23 mouse cellular contexts compared by ENCODE assay signal in the genomic region with DNA sequence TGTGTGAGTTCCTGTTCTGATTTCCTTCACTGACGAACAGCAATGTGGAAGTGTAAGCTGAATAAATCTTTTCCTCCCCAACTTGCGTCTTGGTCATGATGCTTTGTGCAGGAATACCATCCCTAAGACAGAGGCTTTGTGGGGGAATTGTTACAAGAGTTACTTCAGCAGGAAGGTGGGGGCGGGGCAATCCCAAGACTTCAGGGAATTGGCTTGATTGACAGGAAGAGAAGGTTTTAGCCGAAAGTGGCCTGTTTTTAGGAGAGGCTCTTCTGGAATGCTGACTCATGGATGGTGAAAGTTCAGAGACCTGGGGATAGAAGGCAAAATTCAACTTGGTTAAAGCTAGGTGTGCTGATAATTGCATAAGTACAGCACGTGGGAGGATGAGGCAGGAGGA. TPM values are rescaled to one million over a fixed set of nuclear protein-coding genes. Genes with fewer than 3 reads are reported as not detected.
DNase-seq lines count a peak whose midpoint lies in the region; TF ChIP-seq lines count a peak whose summit lies in the region.
"Had no signal": no experiment of that assay in that cellular context is flagged by ENCODE, and none has a peak within 500 bp of the region (broad histone marks: within the 10 kb centered on the region; RNA-seq: fewer than 3 reads in every experiment).

No protein-coding gene starts in this region.

- TF ChIP-seq POLR2A in ES-Bruce4 (IDR thresholded peaks at IDR 0.05; ENCODE audit: insufficient read depth, low read length) = no peak

- peak overlapping the region; percentile 71 for H3K27ac ChIP-seq in ES-Bruce4 (ENCODE audit: insufficient read depth, low read length)
- H3K27ac ChIP-seq in ES-E14 (ENCODE audit: insufficient read depth, low read depth, low read length, poor library complexity, severe bottlenecking) = no peak overlapping the region
- H3K27ac ChIP-seq: embryonic facial prominence, embryonic 10.5 days; embryonic facial prominence, embryonic 12.5 days; forebrain, embryonic 13.5 days; forebrain, embryonic 15.5 days had no signal

- in situ Hi-C loops in ES-E14 (cut with MboI; ENCODE audit: low sequenced_read_pairs in 2 of 2, unreplicated experiment in 2 of 2) = no loop called here

- H3K9me3 ChIP-seq in ES-Bruce4 (replicated peaks; ENCODE audit: control insufficient read depth, insufficient read depth, low read length, poor library complexity, severe bottlenecking) (no peaks in the 10 kb centered on the region), ES-E14 (ENCODE audit: control insufficient read depth, insufficient read depth, low read depth, low read length) (no peaks in the 10 kb centered on the region)
- H3K9me3 ChIP-seq: embryonic facial prominence, embryonic 10.5 days; embryonic facial prominence, embryonic 12.5 days; forebrain, embryonic 13.5 days; forebrain, embryonic 15.5 days had no signal

- H3K4me1 ChIP-seq in ES-Bruce4 (ENCODE audit: control insufficient read depth, insufficient read depth, low read length) (peaks cover 2% of the 10 kb centered on the region), ES-E14 (ENCODE audit: control insufficient read depth in 2 of 2, insufficient read depth in 2 of 2, low read length in 2 of 2, poor library complexity in 1 of 2) (peaks cover 3 to 7% of the 10 kb centered on the region in 2 experiments)

- no peak for TF ChIP-seq EP300 in ES-Bruce4 (IDR thresholded peaks at IDR 0.05; ENCODE audit: insufficient read depth, low read depth, low read length)

- DNase-seq in heart, adult 11 months = peak; percentile 42
- no peak for DNase-seq in heart, postnatal 10 days
- DNase-seq in ES-E14 (ENCODE audit: low read depth, low spot score) (no peak), ZHBTc4 (ENCODE audit: low read depth, low spot score) (peak; percentile 71)
- DNase-seq in layer of hippocampus, adult 11-12 months (ENCODE audit: low spot score) = no peak
- DNase-seq in testis, postnatal 14 days (ENCODE audit: low spot score) = no peak
- no peak for DNase-seq in ovary, postnatal 10 days (ENCODE audit: low spot score)
- DNase-seq: adrenal gland, adult 2 months; adrenal gland, postnatal 10 days; adrenal gland, postnatal 25 days; cerebellum, adult 11 months; cerebellum, adult 18-20 months; cerebellum, adult 9-10 months; cerebellum, postnatal 10 days; cerebellum, postnatal 25 days; forebrain, postnatal 0 days had no signal

- TF ChIP-seq CTCF in ES-Bruce4 (IDR thresholded peaks at IDR 0.05; ENCODE audit: low read depth, low read length) = no peak

- H3K9ac ChIP-seq in ES-Bruce4 (ENCODE audit: low read depth, poor library complexity, severe bottlenecking) (no peak overlapping the region), ES-E14 (ENCODE audit: insufficient read depth, low read depth, low read length, poor library complexity, severe bottlenecking) (no peak overlapping the region)
- H3K9ac ChIP-seq: embryonic facial prominence, embryonic 12.5 days; forebrain, embryonic 13.5 days; forebrain, embryonic 15.5 days; forebrain, postnatal 0 days had no signal

- H3K4me3 ChIP-seq in ES-Bruce4 (ENCODE audit: low read depth, low read length) = no peak overlapping the region
- no peak overlapping the region for H3K4me3 ChIP-seq in ES-E14 (ENCODE audit: insufficient read depth in 1 of 2, low read depth in 1 of 2, low read length in 2 of 2, poor library complexity in 1 of 2, severe bottlenecking in 1 of 2)
- H3K4me3 ChIP-seq: embryonic facial prominence, embryonic 10.5 days; embryonic facial prominence, embryonic 12.5 days; forebrain, embryonic 13.5 days; forebrain, embryonic 15.5 days had no signal

- no peaks in the 10 kb centered on the region for H3K27me3 ChIP-seq in ES-Bruce4 (ENCODE audit: control insufficient read depth, insufficient read depth, low read length, poor library complexity, severe bottlenecking)
- H3K27me3 ChIP-seq: CH12.LX had no signal

- intact Hi-C loops in heart, postnatal 10 days (cut with DNase I) = no loop called here

- H3K36me3 ChIP-seq in ES-Bruce4 (ENCODE audit: control insufficient read depth, insufficient read depth, low read length, poor library complexity, severe bottlenecking) = no peaks in the 10 kb centered on the region
- no peaks in the 10 kb centered on the region for H3K36me3 ChIP-seq in ES-E14 (ENCODE audit: control insufficient read depth, insufficient read depth, low read length, poor library complexity, severe bottlenecking)
- H3K36me3 ChIP-seq: embryonic facial prominence, embryonic 10.5 days; embryonic facial prominence, embryonic 12.5 days; forebrain, embryonic 15.5 days had no signal

TF ChIP-seq in ES-E14, 5 proteins besides CTCF, POLR2A, EP300 and RAD21:
- TF ChIP-seq HCFC1 (IDR thresholded peaks at IDR 0.05; ENCODE audit: borderline replicate concordance, insufficient read depth, low read length) (no peak), MAFK (IDR thresholded peaks at IDR 0.05; ENCODE audit: insufficient read depth, low read depth, low read length) (peak; percentile 65; the same call in 1 of the 2 replicates)

RNA-seq across cellular contexts. Expression of gene Slc35f2, which starts 2.9 kb away (rescaled TPM):
- under 1 TPM in 1 of 2 experiments, not detected in 1; 0.29 TPM for total RNA-seq in heart, postnatal 10 days (2021)
- 52.8 and 53.7 TPM in 2 replicates for polyA plus RNA-seq in ES-Bruce4 (2011; ENCODE audit: insufficient read depth, insufficient read length, low read depth, missing spikeins)
- total RNA-seq in ES-E14 (2012; rRNA removed) = 61.1 and 76.7 TPM in 2 replicates
- total RNA-seq: MEL had no signal

Comparison
In these comparisons a context has a peak if more than half of its experiments do, and no peak if none do; other contexts are left out.
1. DNase-seq: peak in heart, adult 11 months (single experiment) and ZHBTc4 (single experiment); none in heart, postnatal 10 days (0 of 2), ES-E14 (single experiment), layer of hippocampus, adult 11-12 months (single experiment), testis, postnatal 14 days (single experiment) and ovary, postnatal 10 days (single experiment).
2. RNA of gene Slc35f2, which starts 2.9 kb away (total RNA-seq): 61.1 to 76.7 TPM in ES-E14; 0.29 TPM in heart, postnatal 10 days; every median in the first group is over 10 times any median in the second.